Mouse (Mus musculus) mouse trophoblast stem cell (cell line): ENCODE measurements around the gene Prc1.

Source experiments
- in situ Hi-C, 2 experiments: fragments of 300-500 bp; cut with MseI, MboI; formaldehyde crosslinking; loops; 2 replicates in 1 of 2; 3 replicates in 1 of 2; pipeline ENCODE4 v1.15.1; 2025

The Prc1 gene

DNA sequence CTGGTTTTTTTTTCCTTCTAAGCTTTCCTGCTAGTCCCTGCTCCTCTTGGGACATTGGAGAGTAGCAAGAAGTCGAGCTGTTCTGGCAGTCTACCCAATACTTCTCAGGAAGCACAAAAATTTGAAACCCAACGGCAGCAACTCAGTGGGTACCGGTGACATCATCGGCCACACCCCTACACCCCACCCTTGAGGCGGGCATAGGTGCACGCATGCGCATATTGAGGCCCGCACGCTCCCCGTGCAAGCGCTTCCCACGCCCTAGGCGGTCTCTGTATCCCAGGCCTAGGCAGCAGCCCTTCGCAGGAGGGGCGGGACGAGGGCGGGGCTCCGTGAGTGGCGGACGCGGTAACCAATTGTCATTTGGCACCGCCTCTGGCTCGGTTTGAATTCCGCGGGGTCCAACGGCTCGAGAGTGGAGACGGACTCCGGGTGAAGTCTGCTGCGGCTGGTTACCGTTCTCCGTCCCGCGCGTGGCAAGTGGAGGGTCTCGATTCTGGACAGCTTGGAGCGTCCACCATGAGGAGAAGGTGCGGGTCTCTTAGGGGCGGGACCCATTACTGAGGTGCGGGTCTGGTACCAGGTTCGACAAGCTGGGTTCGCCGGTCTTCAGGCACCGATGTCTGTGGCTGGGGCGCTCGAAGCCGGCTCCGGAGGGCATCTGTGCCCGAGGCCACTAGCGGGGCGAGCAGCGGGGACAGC, at the start of gene Prc1:
Prc1 (plus strand) TSS at position 389 of the 702 bp plus-strand sequence.
- in situ Hi-C loops, result no loop called here

DNA sequence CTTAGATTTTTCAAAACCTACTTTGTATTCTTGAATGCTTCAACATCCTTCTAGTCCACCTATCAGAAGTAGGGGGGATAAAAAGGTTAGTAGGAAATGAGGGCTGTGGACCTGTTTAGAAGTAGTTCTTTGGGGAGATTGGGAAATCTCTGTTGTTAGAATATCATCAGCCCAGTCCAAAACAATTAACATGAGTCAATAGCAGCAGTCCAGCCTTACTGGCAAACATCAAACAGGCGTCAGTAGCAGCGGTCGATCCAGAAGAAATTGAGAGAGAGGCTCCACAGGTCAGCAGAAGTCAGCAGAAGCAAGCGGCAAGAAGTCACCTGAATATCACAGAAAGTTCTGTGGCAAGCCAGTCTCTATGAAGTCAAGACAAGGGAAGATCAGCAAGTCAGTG, 49.4 kb upstream of the Prc1 start:
- in situ Hi-C loops, result no loop called here

DNA sequence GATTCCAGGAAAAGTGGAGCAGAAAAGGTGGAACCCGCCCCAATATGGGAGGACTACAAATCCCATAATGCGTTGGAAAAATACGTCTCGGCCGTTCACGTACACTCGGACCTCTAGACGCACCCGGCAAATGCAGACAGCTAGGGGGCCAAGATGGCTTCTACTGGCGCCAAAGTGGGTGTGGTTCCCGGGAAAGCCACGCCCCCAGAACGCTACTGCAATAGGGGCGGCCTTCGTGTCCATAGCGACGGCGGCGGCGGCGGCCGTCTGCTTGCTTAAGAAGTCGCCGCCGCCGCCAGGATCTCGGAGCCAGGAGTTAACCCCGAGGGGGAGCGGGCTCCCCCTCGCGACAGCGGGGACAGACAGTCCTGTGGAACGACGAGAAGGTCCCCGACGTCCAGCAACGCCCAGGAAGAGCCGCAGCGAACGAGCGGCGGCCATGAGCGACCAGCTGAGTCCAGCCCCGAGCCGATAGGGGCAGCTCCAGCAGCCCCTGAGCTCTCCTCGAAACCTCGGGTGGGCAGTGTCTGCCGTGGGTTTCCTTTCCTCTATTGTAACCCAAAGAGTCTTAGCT, 48.0 kb upstream of the Prc1 start, which contains the start of gene Ttll13:
Ttll13 (plus strand) TSS at position 229 of the 574 bp plus-strand sequence.
- in situ Hi-C loops, result no loop called here

DNA sequence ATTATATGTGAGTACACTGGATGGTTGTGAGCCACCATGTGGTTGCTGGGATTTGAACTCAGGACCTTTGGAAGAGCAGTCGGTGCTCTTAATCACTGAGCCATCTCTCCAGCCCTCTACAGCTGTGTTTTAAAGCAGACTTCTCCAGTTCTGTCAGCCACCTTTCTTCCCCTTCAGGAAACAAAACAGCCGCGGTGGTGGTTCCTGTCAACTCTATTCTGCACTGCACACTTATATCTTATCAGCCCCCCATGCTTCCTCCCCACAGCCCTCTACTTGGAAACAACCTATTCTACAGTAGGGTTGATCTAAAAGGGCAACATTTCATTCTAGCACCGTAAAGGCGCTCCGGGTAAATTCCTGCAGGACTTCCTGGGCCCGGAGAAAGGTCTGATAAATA, 47.4 kb upstream of the Prc1 start:
- in situ Hi-C loops, result no loop called here

DNA sequence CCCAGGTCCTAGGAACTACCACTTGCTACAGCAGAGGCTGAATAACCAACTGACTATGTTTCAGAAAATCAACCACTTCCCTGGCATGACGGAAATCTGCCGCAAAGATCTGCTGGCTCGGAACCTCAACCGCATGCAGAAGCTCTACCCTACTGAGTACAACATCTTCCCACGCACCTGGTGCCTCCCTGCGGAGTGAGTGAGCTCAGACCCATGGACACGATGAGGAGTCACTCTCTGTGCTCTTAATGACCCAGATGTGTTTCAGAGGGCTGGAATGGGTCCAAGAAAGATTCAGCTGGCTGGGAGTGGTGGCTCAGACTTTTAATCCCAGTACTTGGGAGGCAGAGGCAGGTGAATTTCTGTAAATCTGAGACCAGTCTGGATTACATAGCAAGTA, 41.8 kb upstream of the Prc1 start:
- in situ Hi-C loops, result no loop called here

DNA sequence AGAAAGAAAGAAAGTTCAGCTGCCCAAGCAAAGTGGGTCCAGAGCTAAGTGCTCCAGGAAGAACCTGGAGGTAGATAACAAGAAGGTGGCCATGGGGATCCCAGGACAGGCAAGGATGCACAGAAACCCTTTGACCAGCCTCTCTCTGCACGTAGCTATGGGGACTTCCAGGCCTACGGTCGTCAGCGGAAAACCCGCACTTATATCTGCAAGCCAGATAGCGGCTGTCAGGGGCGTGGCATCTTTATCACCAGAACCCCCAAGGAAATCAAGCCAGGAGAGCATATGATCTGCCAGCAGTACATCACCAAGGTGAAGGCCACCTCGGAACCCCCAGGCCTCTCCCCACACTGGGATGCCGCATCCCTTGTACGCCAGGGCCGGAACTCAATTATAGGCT, 41.4 kb upstream of the Prc1 start:
- in situ Hi-C loops, result no loop called here

DNA sequence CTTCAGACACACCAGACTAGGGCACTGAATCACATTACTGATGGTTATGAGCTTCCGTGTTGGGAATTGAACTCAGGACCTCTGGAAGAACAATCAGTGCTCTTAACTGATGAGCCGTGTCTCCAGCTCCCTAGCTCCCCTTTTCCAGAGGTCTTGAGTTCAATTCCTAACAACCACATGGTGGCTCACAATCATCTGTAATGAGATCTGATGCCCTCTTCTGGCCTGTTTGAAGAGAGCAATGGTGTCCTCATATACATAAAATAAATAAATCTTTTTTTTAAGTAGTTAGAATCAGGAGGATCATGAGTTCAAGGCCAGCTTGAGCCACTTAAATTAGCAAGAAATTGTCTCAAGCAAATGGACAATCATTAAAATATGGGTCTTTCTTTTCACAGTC, 38.3 kb upstream of the Prc1 start:
- in situ Hi-C loops, result no loop called here

DNA sequence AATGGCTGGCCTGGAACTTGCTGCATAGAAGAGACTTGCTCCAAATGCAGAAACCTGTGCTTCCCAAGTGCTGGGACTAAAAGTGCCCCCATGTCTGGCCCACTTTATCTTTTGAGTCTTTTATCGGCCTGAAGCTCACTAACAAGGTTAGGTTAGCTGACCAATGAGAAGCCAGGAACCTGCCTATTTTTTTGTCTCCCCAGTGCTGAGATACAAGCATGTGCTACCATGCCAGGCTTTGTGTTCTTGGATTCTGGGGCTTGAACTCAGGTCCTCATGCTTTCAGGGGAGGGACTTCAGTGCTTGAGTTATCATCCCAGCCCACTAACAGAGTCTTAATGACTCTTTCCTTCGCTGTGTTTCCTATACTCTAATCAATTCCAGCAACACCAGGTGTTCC, 36.5 kb upstream of the Prc1 start:
- in situ Hi-C loops, result no loop called here

DNA sequence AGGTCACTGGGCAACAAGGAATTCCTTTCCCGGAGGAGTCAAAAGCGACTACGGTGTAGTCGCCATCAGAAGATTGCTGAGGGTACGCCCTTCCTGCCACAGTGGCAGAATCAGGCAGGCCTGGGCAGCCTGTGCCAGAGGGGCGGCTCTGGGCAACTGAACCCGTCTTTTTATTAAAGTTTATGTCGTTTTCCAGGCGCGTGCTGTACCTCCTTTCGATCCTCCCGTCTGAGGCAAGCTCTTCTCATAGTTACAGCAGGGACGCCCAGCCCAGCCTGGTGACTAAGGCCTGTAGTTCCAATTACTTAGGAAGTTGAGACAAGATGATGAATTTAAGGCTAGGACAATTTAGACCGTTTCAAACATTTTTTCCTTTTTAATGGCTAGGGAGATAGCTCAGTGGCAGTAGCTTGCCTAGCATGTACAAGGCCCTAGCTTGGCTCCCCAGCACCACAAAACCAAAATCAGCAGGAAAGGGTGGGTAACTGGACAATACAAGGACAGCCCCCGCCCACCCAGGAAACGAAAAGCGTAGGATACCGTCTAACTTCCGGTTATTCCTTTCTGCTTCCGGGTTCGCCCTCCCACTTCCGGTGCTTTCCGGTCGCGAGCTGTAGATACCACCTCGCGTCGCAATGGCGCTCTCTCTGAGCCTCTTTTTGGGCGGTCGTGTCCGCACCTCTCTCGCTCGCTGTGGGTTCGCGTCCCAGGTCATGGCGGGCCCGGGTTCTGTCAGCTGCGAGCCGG, 33.5 kb upstream of the Prc1 start, which contains the start of gene Ngrn:
Ngrn (plus strand) TSS at position 591 of the 747 bp plus-strand sequence.
- in situ Hi-C loops, result no loop called here

DNA sequence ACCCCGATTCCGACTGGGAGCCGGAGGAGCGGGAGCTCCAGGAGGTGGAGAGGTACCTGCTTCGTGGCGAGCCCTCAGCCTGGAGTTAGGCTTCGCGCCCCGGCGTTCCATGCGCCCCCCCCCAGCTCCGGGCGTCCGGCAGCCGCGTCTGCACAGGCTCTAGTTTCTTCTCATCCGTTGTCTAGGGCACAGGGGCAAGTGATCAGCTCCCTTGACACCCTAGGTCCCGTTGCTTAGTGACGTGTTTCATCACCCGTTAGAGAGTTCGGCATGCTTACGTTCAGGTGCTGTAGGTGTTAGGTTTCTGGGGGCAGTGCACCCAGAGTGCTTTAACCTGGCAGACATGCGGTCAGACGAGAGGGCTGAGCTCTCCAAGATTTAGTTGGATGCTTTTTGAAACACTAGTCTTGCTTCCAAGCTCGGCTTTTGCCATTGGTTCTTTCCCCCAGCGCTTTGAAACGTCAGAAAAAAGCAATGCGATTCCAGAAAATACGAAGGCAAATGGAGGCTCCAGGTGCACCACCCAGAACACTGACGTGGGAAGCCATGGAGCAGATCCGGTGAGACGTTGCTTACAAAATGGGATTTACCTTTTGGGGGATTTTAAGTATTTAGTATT, 32.8 kb upstream of the Prc1 start:
- in situ Hi-C loops, result no loop called here

DNA sequence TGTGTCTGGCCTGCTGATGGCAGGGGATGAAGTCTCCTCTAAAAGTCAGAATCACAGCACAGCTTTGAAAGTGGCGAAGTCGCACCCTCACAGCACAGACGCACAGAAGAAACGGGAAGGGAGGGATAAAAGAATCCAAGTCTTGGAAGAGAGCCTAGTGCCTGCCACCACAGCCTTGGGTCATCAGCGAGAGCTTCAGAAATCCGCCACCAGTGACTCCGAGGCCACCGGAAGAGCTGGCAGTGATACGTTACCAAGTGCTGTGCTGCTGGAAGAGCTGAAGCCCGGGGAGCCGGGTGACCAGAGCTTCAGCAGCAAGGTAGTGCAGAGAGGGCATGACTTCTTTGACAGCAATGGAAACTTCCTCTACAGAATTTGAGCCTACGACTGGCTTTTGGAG, 29.6 kb upstream of the Prc1 start:
- in situ Hi-C loops, result no loop called here

DNA sequence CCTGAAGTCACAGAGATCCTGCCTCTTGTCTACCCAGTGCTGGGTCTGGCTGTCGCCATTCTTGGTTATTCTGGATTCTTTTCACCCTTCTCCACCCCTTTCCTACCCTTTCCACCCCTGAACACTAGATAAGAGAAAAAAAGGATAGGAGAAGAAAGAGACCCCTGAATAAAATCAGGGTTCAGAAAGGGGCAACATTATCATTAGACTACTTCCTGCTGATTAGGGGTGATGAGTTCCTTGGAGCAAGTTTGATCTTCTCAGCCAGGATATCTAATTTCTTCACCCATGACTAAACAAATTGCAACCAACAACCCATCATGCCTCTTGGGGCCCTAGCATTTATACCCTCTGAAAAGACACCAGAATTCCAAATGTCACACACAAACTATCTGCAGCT, 26.5 kb upstream of the Prc1 start:
- in situ Hi-C loops, result no loop called here

DNA sequence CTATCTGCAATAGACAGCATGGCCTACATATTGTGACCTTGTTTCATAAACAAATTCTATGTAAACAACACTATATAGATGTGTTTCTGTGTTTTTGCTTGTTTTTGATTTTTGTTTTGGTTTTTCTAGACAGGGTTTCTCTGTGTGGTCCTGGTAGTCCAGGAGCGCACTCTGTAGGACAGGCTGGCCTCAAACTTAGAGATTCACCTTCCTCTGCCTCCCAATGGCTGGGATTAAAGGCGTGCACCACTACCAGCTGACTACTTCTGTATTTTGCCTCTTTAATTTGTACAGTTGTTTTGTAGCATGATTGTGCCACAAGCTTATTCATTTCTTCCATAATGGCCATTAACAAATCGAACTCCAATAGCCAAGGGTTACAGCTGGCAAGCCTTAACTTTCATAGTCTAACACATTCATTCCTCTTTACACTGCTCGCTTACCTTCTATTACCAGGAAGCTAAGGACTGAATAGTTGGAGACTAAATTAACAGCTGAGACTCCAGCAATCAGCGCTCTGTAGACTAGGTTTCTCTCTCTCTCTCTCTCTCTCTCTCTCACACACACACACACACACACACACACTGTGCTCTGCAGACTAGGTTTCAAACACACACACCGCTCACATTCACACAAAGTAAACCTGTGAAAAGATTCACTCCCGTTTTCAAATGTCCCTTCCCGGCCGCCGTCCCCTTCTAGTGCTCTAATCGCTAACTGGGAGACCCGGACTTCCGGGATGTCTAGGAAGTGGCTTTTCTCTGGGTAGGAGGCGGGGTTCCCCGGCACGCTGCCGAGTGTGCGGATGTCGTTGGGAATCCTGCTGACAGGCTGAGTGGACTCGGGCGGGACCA, 25.1 kb upstream of the Prc1 start, which contains the start of gene Vps33b:
Vps33b (plus strand) TSS at position 753 of the 854 bp plus-strand sequence.
- in situ Hi-C loops, result no loop called here

DNA sequence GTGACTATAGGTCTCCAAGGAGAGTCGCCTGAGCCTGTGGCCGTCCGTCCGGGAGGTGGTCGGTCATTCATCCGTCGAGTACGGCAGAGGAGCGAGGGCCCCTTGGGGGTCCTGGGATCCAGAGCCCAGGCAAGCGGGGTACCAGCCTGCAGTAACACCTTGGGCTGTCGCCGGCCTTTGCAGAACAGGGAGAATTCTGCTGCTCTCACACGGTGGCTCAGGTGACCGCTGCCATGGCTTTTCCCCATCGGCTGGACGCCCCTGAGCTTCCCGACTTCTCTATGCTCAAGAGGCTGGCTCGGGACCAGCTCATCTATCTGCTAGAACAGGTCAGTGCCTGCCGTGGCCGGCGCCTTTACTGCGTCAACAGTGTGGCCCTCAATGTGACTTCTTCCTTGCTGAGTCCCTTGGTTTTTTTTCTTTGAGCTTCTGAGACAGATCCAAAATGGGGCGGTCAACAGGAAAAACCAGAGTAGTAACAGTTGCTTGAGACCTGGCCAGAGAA, 24.4 kb upstream of the Prc1 start:
- in situ Hi-C loops, result no loop called here

DNA sequence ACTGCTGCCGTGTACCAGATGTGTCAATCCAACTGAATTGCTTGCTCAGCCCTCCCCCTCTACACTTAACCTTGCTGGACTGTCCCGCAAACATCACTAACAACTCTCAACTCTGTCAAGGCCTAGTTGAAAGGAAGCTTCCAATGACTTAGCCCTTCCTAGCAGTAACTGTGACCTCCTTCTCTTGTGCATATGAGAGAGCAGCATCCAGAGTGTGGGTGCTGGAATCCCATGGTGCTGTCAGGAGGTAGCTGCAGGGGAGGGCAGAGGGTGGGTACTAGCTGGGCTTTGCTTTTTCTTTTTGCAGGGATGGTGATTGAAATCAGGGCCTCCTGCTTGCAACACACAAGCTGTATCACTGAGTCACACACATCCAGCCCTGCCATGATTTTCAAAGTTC, 20.8 kb upstream of the Prc1 start:
- in situ Hi-C loops, result no loop called here

DNA sequence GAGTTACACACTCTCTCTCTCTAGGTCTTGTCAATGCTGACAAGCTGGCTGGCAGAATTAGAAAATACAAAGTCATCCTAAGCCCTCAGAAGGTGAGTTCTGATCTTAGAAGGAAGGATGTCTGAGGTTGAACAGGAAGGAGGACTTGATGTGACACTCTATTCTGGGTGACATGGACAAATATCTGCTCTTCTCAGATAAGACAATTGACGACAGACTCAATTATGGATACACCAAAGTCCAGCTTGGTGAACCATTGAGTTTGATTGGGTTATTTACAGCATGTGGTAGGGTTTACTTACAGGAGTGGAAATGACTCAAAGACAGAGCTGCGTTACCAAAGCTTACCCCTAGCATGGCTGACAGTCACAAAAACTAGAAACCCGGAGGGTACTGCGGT, 17.9 kb upstream of the Prc1 start:
- in situ Hi-C loops, result no loop called here

DNA sequence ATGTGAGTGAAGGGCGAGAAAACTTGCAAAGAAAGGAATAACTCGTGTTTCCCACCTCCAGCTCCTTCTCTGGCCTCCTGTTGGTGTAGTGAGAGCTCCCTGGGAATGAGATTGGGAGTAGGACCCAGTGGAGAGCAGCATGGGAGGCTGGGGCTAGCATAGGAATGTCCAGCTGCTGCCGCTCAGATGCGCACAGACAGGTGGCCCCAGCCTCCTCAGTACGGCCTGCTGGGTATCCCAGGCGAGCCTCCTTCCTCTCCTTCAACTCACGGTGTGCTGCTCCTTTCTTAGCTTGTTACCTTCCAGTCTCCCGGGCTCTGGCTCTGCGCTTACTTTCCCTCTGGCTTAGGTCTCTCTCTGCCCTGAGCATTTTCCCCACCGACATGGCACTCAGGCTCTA, 14.2 kb upstream of the Prc1 start:
- in situ Hi-C loops, result no loop called here

DNA sequence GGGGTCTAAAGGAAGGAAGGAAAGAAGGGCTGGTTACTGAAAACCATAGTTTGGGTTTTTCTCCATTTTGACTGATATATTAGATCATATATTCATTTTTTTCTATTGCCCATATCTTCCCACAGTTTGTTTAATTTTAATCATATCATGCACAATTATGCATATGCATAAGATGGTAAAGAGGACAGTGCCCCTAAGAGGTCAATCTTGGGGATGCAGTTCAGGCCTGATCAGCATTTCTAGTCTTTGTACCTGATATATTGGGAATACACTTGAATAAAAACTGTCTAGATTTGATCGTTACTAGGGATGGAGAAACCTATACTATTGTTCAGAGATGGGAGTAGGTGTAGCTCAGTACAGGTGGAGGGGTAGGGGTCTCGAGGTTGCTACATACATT, 13.3 kb upstream of the Prc1 start:
- in situ Hi-C loops, result no loop called here

DNA sequence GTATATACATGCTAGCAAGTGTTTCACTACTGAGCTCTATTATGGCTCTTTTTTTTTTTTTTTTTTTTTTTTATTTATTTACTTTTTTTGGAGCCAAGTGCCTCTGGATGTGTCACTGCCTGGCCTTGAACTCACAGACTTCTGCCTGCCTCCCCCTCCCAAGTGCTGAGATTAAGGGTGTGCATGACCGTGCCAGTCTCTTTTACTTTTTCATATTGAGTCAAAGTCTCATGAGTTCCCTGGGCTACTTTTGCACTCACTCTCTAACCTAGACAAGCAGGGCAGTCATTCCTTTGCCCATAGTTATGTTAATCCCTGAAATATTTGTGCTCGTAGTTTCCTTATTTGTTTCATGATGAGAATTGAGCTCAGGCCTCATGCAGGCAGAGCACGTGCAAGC, 12.6 kb upstream of the Prc1 start:
- in situ Hi-C loops, result no loop called here

DNA sequence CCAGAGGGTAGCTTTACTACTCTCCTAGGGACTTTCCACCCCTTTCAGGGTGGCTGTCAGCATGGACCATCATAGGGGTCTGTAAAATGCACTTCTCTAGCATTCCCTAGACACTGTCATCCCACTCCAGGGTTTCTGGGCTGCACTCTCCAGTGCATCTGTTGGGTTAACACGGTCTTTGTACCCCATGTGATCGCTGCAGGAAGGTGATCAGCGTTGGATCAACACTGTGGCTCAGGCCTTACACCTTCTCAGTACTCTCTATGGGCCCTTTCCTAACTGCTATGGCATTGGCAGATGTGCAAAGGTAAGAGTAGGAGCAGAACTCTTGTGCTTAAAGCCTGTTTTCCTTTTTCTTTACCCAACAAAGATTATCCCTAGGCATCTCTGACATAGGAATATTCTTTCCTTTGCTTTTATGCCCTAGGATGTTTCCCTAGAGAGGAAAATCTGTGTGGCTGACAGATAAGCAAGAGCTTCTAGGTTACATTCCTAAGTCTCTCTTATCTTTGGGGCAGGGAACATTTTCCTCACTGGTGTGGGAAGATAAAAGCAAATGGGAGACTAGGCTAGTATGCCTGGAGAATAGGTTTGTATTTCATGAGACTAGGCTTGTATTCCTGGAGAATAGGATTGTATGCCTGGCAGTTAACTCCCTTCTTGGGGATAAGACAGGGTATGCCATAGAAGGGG, 10.9 kb upstream of the Prc1 start:
- in situ Hi-C loops, result no loop called here

DNA sequence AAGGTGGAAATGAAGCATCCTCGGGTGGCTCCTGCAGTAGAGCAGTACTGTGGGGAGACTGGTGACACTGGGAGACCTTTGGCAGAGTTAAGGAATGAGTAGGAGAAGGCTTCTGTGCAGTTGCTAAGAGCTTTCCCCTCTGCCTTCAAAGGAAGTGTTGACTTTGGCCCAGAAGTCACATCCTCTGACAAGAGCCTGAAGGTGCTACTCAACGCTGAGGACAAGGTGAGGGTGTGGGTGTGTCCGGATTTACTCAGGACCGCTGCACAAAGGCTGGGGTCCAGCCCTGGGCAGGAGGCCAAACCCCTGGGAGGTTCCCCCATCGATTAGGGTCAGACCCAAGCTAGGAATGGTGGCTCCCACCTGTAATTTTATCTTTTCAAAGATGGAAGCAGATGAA, 9.9 kb upstream of the Prc1 start:
- in situ Hi-C loops, result no loop called here
